Mouse (Mus musculus): ENCODE measurements around the gene Ccdc137.

Ccdc137 gene

DNA sequence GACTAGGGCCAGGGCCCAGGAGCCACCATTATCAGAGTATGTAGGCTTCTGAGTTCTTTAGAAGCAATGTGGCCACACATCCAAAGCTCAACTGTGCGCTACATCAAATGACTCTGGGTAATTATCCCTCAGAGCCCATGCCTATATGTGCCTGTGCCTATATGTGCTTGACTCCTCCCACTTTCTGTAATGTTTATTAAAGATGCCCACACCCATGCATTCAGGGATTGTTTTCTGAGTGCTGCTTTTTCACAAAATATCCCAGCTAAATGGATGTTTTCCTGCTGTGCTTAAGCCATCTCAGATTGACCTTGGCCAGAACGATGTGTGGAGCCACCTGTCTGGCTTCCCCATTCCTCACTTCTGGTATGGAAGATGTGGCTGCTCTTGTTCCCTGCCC is 5.6 kb downstream of the Ccdc137 start:
- DNase-seq, result no peak

DNA sequence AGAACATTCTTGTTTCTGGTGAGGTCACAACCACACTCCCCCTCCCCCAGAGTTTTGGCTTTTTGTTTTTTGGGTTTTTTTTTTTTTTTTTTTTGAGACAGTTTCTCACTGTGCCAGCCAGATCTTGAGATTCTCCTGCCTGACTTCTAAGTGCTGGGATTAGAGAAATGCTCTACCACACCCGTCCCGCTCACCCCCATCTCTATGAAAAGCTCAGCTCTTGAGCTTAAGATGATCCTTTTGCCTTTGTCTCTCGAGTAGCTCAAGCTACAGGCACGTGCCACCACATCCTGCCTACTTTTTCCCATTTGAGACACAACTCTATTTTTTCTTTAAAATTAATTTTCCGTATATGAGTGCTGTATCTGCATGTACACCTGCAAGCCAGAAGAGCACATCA is 6.5 kb downstream of the Ccdc137 start:
- DNase-seq, result no peak

DNA sequence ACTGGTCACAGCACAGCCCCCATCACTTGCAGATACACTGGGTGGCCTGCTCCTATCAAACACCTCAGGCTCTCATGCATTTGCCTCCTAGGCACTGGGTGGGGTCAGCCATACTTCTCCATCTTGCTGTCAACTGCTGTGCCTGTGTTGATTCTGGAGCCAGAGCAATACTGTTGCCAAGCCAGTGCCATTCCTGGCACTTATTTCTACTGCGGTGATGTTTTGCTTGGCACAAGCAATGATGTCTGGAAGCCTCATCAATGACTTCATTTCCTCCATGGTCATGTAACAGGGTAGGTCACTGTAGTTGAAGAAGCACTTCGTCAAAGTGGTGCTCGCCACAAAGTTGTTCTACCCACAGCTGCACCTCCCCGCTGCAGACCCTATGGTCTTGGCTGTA is 7.6 kb downstream of the Ccdc137 start:
- no peak for DNase-seq

DNA sequence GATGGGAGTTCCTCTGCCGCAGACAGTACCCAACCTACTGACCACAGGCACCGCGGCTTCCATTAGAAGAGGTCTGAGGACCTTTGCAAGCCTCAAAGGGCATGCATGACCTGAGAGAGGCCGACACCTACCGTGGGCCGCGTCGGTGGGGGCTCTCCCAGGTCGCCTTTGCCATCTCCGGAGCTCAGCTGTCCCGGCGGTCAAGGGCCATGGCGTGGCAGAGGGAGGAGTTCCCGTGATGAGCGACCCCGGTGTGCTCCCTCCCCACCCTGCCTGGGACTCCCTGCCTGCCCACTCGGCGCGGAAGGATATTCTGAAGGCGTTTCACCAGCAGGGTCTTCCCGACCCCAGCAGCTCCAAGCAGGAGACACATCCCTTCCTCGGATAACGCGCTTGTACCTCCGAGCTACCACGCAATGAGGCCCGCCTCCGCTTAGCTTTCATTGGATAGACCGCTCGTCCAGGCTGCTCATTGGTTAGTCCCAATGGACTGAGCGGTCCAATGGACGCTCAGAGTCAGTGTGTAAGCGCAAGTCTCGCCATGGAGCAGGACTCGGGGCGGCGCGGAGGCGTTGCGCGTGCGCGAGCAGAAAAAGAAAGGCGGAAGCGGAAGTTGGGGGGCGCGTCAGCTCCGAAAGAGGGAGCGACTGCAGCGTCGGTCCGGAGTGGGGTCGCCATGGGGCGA is 9.3 kb downstream of the Ccdc137 start, which contains the start of gene Arl16:
TSS of gene Arl16 (minus strand) at position 557 of the 685 bp plus-strand sequence.
- DNase-seq, result peak; percentile 94

DNA sequence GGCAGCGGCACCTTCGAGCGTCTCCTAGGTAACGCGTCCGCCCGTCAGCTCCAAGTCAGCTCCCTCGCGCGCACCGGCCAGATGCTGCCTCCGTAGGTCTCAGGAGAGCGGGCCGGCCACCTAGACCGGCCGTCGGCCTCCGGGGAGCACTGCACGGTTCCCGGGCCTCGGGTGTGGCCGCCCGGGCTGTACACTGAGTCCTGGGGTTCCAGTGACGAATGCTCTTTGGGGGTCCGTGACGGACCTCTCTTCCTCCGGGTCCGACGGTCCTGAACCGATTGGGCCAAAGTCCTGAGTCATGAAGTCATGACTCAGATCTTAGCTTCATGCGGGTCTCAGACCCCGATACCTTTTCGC is 9.8 kb downstream of the Ccdc137 start:
- no peak for DNase-seq

DNA sequence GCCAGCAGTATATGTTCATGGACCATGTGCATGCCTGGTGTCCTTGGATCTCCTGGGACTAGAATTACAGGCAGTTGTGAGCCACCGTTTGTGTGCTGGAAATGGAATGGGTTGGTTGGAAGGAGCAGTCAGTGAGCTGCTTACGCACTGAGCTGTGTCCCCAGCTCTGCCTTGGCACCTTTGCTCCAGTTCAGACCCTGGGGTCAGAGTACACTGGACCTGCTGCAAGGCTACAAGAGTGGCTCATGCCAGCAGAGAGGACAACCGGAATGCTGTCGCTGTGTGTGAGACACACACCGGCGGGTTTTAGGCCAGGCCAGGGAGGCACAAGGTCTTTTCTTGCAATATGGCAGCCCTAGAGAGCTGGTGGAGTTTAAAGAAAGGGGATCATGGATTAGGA is 14.1 kb downstream of the Ccdc137 start:
- DNase-seq, result peak; percentile 83

DNA sequence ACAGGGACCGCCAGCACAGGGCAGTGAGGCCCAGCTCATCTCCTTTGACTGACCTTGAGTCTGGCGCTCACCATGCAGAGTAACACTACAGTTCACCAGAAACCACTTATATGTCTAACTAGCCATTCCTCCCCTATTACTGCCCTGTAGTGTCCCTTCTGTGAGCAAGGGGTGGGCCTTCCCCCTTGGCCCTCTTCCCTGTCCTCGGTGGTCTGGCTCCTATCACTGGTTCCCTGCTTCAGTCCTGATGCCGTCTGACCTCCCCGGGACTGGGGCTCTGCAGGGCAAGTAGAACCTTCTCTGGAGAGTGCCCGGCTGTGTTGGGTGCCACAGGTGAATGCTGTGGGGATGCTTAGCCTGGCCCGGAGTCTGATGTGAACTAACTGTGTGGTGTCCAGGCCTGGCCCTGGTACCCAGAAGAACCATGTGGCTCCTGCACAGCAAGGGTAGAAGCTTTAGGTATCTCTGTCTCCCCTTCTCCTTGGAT is 25.6 kb downstream of the Ccdc137 start:
- no peak for DNase-seq

DNA sequence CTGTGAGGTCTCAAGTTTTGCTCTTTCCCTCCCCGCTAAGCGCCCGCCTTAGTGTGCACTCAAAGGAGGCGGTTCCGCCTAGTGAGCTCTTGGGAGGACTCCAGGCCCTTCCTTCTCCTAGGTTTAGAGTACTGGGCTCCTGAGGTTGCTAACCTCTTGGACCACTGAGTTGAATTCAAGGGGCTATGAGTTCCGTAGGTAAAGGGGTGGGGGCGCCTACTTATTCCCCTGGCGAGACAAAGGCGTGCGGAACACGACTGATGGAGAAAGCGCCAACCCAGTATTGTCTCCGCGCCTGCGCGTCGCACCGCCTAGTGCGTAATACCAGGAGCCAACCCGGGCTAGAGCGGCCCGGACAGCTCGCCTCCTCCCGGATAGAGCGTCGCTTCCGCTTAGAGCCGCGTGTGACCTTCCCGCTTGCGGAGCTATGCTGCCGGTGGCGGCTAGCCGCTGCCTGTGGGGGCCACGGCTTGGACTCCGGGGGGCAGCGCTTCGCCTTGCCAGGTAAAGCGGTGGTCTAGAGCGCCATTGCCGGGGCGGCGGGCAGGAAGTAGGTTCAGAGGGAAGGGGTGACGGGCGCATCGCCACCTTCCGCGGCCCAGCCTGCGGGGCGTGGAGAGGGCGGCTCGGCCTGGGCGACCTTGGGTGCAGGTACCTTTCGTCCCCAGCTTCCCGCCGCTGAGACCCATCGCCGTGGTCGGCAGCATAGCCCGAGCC is 26.5 kb downstream of the Ccdc137 start, which contains the start of gene Mrpl12:
TSS of gene Mrpl12 (plus strand) at position 349 of the 717 bp plus-strand sequence.
- DNase-seq, result peak; percentile 88

DNA sequence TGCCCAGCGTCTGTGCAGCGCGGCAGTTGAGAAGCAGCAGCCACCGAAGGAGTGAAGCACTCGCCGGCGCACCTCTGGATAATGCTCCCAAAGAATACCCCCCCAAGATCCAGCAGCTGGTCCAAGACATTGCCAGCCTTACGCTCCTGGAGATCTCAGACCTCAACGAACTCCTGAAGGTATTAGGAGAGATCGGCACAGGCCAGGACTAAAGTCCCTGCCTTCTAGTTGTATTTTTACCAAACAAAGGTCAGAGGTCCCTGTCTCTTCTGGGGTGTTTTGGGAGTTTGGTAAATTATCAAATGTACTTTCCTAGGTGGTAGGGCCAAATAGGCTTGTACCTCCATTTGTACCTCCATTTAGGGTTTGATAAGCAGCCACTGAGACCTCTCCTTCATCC is 27.3 kb downstream of the Ccdc137 start:
- DNase-seq, result peak; percentile 73

DNA sequence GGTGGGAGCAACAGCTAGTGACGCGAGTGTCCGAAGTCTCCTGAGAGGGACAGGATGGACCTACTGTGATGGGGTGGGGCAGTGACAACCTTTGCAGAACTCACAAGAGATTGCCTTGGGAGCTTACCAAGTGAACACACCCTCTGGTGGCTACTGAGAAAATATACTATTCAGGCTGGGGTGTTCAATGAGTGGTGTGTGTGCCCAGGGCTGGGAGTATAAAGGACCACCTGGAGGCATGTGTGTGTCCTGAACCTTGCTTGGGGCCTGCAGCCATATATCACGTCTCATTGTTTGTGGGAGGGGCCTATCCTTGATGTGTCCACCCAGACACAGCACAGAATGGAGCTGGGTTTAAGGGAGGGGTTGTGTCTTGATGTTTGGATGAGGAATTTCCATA is 30.6 kb downstream of the Ccdc137 start:
- DNase-seq, result no peak

DNA sequence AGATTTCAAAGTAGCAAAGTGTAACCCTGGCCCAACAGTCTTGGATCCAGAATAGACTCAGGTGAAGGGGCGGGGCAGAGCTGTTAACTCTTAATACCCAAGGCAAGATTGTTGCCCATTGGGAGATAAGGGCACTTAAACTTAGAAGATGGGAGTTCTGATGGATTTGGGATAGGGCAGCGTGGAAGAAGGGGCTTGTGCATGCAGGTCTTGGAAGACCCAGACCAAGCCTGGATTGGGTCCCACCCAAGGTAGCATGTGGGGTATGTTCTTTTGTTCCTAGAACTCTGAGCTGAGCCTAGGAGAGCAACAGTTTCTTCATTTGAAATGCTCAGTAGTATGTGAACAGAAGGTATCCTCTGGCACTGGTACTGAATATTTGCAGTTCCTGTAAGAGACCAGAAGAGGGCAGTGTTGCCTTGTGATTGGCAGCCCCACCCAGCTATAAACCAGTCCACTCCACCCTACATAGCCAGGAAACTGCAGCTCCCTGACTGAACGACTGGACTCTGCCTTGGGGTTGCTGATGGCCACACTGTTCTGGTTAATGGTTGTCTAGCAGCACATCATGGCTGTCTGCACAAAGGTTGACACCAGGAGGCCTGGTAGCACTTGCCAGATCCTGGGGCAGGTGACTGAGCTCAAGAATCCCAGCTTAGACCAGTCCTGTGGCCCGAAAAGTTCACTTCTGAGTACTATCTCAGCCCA is 31.3 kb downstream of the Ccdc137 start:
- peak; percentile 96 for DNase-seq

DNA sequence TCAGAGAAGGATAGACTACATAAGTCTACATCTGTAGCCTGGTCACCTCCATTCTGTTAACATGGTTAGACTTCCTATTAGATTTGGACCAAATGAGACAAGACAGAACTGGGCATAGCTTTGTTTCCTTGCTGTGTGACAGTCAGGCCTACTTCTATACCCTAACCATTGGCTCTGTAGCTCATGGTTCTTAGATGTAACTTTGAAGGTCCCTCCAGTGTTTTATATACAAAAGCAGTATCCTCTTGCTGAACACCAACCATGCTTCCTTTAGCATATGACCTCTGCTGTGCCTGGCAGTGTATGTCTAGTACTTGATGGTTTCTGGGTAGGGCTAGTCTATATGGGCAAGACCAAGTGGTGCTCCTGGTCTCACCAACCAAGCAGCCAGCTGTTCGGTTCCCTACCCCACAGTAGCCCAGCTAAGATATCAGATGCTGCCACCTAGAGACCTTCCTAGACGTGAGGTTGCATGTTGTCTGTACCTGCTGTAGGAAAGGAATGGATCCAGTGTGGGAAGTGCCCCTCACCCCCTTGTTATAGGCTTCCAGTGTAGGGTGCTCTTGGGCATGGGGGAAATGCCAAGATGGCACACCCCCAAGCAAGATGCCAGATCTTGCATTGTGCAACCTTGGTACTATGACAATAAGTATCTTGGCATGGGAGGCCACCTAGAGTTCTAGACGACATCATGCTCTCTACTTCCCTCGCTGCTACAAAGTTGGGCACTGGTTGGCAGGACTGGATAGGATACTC is 32.6 kb downstream of the Ccdc137 start:
- DNase-seq, result no peak

DNA sequence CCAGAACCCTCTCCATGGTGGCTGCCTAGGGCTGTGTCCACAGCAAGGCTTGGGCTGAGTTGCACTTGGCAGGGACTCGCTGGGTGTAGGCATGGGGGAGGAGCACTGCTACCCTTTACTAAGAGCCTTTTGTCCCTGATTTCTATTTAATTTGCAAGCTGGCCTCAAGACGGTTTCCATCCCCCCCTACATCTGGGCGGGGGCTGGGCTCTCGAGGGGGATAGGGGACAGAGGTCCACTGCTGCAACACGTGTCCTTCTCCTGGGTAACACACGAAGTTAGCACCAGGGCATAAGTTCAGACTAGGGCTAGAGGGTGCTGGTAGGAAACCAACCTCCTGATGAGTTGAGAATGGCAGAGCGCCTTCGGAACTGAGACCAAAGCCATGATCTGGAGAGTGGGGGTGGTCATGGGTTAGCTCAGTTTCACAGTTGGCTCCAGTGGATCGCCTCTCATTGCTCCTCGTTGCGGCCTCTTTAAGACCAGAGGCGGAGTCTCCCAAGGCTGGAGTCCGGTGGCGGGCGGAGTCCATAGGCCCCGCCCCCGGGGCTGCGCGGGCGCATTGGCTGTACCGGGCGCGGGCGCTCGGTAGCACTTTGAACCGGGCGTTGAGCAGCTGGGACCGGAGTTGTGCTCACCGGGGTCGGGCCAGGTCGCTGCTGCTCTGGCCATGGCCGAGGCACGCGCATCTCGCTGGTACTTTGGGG is 33.6 kb downstream of the Ccdc137 start, which contains the start of gene Slc25a10:
TSS of gene Slc25a10 (plus strand) at position 524 of the 707 bp plus-strand sequence.
- DNase-seq, result peak; percentile 95

DNA sequence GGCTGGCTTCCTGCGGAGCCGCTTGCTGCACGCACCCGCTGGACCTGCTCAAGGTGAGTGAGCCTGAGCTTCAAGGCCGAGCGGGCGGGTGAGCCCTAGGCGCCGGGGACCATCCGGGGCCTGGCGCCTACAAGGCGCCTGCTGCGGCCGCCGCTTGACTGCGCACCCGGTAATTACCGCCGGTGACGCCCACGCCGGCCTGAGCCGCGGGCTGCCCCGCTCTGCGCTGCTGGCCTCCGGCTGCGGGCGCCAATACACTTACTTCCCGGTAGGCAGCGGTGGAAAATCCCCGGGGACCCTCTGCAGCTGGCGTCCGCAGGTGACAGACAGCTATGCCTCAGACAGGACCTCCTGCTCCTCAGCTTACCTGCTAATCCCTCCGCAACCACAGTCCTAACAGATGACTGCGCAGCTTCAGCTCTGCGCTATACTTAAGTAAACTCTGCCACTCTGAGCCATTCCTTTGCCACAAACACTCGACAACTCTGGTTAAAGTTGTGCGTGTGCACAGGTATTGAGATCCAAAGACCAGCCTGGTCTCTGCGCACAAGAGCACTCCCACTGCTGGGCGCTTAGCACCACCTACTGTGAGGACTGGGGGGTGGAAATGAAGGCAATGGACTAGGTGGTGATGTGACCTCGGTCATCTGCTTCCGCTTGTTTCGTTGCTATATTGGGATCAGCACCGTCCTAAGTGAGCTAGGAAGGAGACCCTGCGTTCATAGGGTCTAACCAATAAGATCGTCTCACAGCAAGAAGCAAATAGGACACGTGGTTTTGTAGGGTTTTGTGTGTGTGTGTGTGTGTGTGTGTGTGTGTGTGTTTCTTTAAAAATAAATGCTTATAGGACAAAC is 34.3 kb downstream of the Ccdc137 start:
- peak; percentile 71 for DNase-seq

DNA sequence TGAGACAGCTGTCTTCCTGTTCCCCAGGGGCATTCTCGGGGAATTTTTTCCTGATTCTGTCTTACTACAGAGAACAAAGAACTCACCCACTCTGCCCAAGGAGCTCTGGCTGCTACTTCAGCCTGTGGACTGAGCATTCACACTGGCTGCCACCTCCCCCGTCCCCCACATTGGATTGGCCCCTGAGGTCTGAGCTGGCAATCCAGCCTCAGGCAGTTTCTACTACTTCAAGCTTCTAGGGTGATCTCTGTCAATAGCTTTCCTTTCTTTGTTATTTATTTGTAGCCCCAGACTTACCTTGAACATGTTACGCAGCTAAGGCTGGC is 34.9 kb downstream of the Ccdc137 start:
- DNase-seq, result no peak

DNA sequence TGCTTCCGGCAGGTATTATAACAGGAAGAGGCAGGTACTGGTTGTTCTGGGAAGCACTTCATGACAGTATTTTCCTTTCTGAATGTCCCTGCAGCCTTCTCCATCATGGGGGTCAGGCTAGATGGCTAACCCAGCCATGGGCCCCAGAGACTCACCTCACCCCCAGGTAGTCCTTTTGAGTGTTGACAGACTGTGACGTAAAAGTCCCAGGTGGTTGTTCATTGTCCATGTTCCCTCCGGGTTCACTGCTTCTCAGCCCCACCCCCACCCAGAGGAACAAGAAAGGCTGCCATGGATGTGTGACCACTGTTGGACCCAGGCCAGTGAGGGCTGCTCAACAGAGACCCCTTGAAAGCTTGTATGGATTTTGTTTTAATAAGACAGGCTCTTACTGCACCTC is 35.4 kb downstream of the Ccdc137 start:
- DNase-seq, result no peak

DNA sequence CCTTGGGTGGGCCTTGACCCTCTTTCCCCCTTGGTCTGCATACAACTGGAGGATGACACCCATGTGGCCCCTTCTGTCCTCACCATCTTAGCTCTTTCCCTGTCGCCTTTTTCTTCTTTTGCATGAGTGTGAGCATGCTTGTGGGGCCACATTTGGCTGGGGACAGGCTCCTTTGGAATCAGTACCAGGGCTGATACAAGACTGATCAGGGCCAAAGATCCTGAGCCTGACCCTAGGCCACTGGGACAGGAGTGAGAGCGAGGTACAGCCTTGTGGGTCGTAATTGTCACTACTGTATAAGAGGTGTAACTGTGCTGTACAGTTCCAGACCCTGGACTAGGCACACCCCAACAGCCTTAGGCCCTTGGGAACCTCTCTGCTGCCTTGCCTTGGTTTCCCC is 36.0 kb downstream of the Ccdc137 start:
- no peak for DNase-seq

DNA sequence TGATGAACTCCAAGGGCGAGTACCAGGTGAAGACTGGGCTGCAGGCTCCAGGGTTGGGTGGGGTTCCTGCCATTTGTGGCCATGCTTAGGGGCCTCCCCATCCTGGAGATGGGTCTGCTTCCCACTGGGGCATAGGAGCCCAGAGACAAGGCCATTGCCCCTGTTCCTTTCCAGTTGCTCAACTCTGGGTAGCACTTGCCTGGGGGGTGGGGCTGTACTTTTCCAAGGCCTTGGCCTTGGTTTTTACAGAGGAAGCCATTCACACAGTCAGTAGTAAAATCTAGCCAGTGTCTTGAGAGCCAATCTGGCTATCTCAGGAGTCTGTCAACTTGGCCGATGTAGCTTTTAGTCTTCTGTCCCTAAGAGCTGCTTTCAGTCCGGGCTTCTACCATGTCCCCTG is 39.5 kb downstream of the Ccdc137 start:
- DNase-seq, result no peak

DNA sequence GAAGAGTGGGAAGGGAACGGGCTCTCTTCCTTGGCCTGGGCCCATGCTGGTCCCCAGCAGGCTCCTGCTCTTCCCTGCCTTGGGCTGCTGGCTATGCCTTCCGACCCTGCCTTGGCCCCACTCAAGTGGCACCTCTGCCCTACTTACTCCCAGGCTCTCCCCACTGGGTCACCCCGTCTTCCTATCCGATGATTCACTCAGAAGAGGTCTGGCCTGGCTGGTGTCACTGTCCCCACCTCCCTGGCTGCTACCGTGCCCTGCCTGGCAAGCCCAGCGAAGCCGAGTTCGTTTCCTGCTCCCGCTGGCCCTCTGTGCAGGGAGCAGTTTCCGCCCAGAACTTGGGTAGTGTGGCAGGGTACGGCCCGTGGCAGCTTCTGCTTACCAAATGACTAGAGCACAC is 40.3 kb downstream of the Ccdc137 start:
- DNase-seq, result no peak

DNA sequence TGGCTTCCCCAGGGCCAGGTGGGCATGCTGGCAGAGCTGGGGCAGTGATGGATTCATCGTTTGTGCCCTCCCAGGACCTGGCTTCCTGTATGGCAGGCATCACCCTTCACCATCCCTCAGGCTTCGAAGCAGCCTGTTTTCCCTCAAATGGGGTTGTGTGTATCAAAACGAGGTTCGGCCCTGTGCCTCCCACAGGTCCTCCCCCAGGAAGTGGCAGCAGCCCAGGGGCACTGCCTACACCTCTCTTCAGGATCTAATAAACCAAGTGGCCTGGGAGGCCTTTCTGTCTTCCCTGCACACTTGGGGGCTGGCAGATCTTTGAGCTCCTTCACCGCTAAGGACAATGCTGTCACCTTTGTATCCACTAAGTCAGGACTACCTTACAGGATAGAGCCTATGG is 41.0 kb downstream of the Ccdc137 start:
- DNase-seq, result no peak

DNA sequence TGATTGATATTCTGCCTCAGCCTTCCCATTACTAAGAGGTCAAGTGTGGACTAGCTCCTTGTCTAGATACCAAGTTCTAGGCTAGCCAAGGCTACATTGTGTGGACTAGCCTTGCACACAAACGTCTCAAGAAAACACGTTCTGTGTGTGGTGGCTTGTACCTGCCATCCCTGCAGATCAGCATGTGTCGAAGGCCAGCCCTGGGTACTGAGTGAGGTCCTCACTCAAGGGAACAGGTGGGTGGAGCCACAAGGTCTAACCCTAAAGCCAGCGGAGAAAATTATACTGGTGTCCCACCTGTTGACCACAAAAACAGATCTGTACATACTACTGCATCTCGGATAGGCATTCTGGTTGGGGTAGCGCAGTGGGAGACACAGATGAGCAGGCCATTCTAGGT is 42.0 kb downstream of the Ccdc137 start:
- DNase-seq, result no peak

Measured in kidney, adult 11 months (tissue).